Mouse (Mus musculus): ENCODE measurements around the gene Gpatch8. TPM values are rescaled to one million over a fixed set of nuclear protein-coding genes. Genes with fewer than 3 reads are reported as not detected.

Gene Gpatch8
- total and polyA plus RNA-seq, 2 experiments from 2014 or later, result 24.8 to 53.3 TPM

GRCm38 (mm10) chr11:102581281-102582015 lies 25.3 kb upstream of the Gpatch8 start:
- H3K4me2 ChIP-seq (ENCODE audit: low read depth, low read length, poor library complexity, severe bottlenecking), result no peak overlapping the region
- DNase-seq (ENCODE audit: low spot score), result peak; percentile 58
- no peak overlapping the region for H3K4me3 ChIP-seq (ENCODE audit: low read depth, low read length)
- H3K4me1 ChIP-seq (ENCODE audit: insufficient read depth, low read length), result 0 out of 2 replicates have a peak, but pooled peaks cover 5% of the 10 kb centered on the region
- peak overlapping the region; percentile 38 for H3K27ac ChIP-seq (ENCODE audit: low read depth, low read length)
- no peaks in the 10 kb centered on the region for H3K36me3 ChIP-seq (ENCODE audit: insufficient read depth, low read length)
- no peak for ATAC-seq (ENCODE audit: low FRiP score)
- H3K27me3 ChIP-seq (ENCODE audit: insufficient read depth, low read length), result no peaks in the 10 kb centered on the region
- H3K9ac ChIP-seq (replicated peaks; ENCODE audit: low read length, poor library complexity, severe bottlenecking), result no peak overlapping the region
- H3K9me3 ChIP-seq (ENCODE audit: low read length), result no peaks in the 10 kb centered on the region
- WGBS, result 10% methylated on average over 11 of the region's 11 CpGs
- no peak for TF ChIP-seq CTCF (IDR thresholded peaks at IDR 0.05)

GRCm38 (mm10) chr11:102580034-102580330 lies 23.8 kb upstream of the Gpatch8 start:
- no peak overlapping the region for H3K9ac ChIP-seq (replicated peaks; ENCODE audit: low read length, poor library complexity, severe bottlenecking)
- H3K4me2 ChIP-seq (ENCODE audit: low read depth, low read length, poor library complexity, severe bottlenecking), result no peak overlapping the region
- H3K9me3 ChIP-seq (ENCODE audit: low read length), result no peaks in the 10 kb centered on the region
- DNase-seq (ENCODE audit: low spot score) (no peak), ATAC-seq (ENCODE audit: low FRiP score) (no peak)
- peak overlapping the region; percentile 26; the same call in 1 of the 2 replicates for H3K27ac ChIP-seq (ENCODE audit: low read depth, low read length)
- WGBS, result 40% methylated on average over 3 of the region's 3 CpGs
- H3K36me3 ChIP-seq (ENCODE audit: insufficient read depth, low read length), result no peaks in the 10 kb centered on the region
- TF ChIP-seq CTCF (IDR thresholded peaks at IDR 0.05), result no peak
- 0 out of 2 replicates have a peak, but pooled peaks cover 5% of the 10 kb centered on the region for H3K4me1 ChIP-seq (ENCODE audit: insufficient read depth, low read length)
- H3K4me3 ChIP-seq (ENCODE audit: low read depth, low read length), result no peak overlapping the region
- H3K27me3 ChIP-seq (ENCODE audit: insufficient read depth, low read length), result no peaks in the 10 kb centered on the region

GRCm38 (mm10) chr11:102579165-102580033 lies 23.2 kb upstream of the Gpatch8 start, which contains the start of gene Gm11627:
TSS of gene Gm11627 (minus strand) at chr11:102579461.
- Histone ChIP-seq H3K27ac (ENCODE audit: low read depth, low read length) (peak within 1 kb of the TSS; percentile 40), H3K27me3 (ENCODE audit: insufficient read depth, low read length) (no peaks in the 10 kb centered on the region), H3K4me1 (ENCODE audit: insufficient read depth, low read length) (0 out of 2 replicates have a peak, but pooled peaks cover 5% of the 10 kb centered on the region), H3K9ac (replicated peaks; ENCODE audit: low read length, poor library complexity, severe bottlenecking) (no peak within 1 kb of the TSS), H3K4me2 (ENCODE audit: low read depth, low read length, poor library complexity, severe bottlenecking) (peak within 1 kb of the TSS; percentile 25), H3K4me3 (ENCODE audit: low read depth, low read length) (peak within 1 kb of the TSS; percentile 12; the same call in 1 of the 2 replicates), H3K36me3 (ENCODE audit: insufficient read depth, low read length) (no peaks in the 10 kb centered on the region), H3K9me3 (ENCODE audit: low read length) (no peaks in the 10 kb centered on the region)
- ATAC-seq (ENCODE audit: low FRiP score) (peak; percentile 84), DNase-seq (ENCODE audit: low spot score) (peak; percentile 63)
- WGBS, result 7% methylated on average over 23 of the region's 23 CpGs
- TF ChIP-seq CTCF (IDR thresholded peaks at IDR 0.05), result no peak

GRCm38 (mm10) chr11:102578341-102579118 lies 22.3 kb upstream of the Gpatch8 start:
- TF ChIP-seq CTCF (IDR thresholded peaks at IDR 0.05), result peak; percentile 87
- Histone ChIP-seq H3K36me3 (ENCODE audit: insufficient read depth, low read length) (no peaks in the 10 kb centered on the region), H3K4me3 (ENCODE audit: low read depth, low read length) (peak overlapping the region; percentile 12; the same call in 1 of the 2 replicates), H3K4me1 (ENCODE audit: insufficient read depth, low read length) (0 out of 2 replicates have a peak, but pooled peaks cover 5% of the 10 kb centered on the region), H3K27ac (ENCODE audit: low read depth, low read length) (peak overlapping the region; percentile 40; the same call in 1 of the 2 replicates), H3K4me2 (ENCODE audit: low read depth, low read length, poor library complexity, severe bottlenecking) (peak overlapping the region; percentile 25), H3K27me3 (ENCODE audit: insufficient read depth, low read length) (no peaks in the 10 kb centered on the region), H3K9me3 (ENCODE audit: low read length) (no peaks in the 10 kb centered on the region), H3K9ac (replicated peaks; ENCODE audit: low read length, poor library complexity, severe bottlenecking) (no peak overlapping the region)
- DNase-seq (ENCODE audit: low spot score), result peak; percentile 69
- 0 out of 2 replicates have a peak, but pooled peaks have one; percentile 27 for ATAC-seq (ENCODE audit: low FRiP score)
- 5% methylated on average over 27 of the region's 27 CpGs for WGBS

- Histone ChIP-seq H3K9me3 (ENCODE audit: low read length) (no peaks in the 10 kb centered on the region), H3K27me3 (ENCODE audit: insufficient read depth, low read length) (no peaks in the 10 kb centered on the region), H3K4me2 (ENCODE audit: low read depth, low read length, poor library complexity, severe bottlenecking) (no peak overlapping the region), H3K36me3 (ENCODE audit: insufficient read depth, low read length) (no peaks in the 10 kb centered on the region), H3K4me1 (ENCODE audit: insufficient read depth, low read length) (0 out of 2 replicates have a peak, but pooled peaks cover under 1% of the 10 kb centered on the region), H3K9ac (replicated peaks; ENCODE audit: low read length, poor library complexity, severe bottlenecking) (no peak overlapping the region), H3K4me3 (ENCODE audit: low read depth, low read length) (no peak overlapping the region), H3K27ac (ENCODE audit: low read depth, low read length) (no peak overlapping the region)
- no peak for TF ChIP-seq CTCF (IDR thresholded peaks at IDR 0.05)
- no peak for DNase-seq (ENCODE audit: low spot score)
- no peak for ATAC-seq (ENCODE audit: low FRiP score)
- WGBS, result 74% methylated on average over 13 of the region's 13 CpGs
Measured at GRCm38 (mm10) chr11:102576050-102576754, 20.0 kb upstream of the Gpatch8 start.
